Mouse (Mus musculus) liver, embryonic 16.5 days (tissue): ENCODE results near the gene Zmynd10. TPM values are rescaled to one million over a fixed set of nuclear protein-coding genes. Genes with fewer than 3 reads are reported as not detected.

ENCODE experiments used
- ATAC-seq: fragments of 200-750 bp; cut with Nextera tagmentation; 2 replicates; pipeline ENCODE4 v1.8.0; 2017; ENCODE audit warnings: low read depth, mild to moderate bottlenecking, moderate number of reproducible peaks, moderate library complexity
- H3K27ac ChIP-seq: fragments of 300-500 bp; sonication (generic); 2 replicates; pipeline ENCODE4 v1.5.1; 2014; ENCODE audit warnings: mild to moderate bottlenecking, low read length
- H3K27me3 ChIP-seq: fragments of 300-500 bp; sonication (generic); 2 replicates; pipeline ENCODE4 v1.6.1; 2014; ENCODE audit warnings: low read depth, low read length, mixed read lengths; ENCODE audit not compliant: control insufficient read depth, insufficient read depth
- H3K36me3 ChIP-seq: fragments of 300-500 bp; sonication (generic); 2 replicates; pipeline ENCODE4 v1.6.1; 2014; ENCODE audit warnings: mild to moderate bottlenecking; ENCODE audit not compliant: control insufficient read depth, insufficient read depth
- H3K4me1 ChIP-seq: fragments of 300-500 bp; sonication (generic); 2 replicates; pipeline ENCODE4 v1.6.1; 2014; ENCODE audit warnings: low read depth, low read length, mixed read lengths; ENCODE audit not compliant: control insufficient read depth
- H3K4me2 ChIP-seq: fragments of 300-500 bp; sonication (generic); 2 replicates; pipeline ENCODE4 v1.6.1; 2014; ENCODE audit warnings: low read depth, low read length, mixed read lengths
- H3K4me3 ChIP-seq: fragments of 300-500 bp; sonication (generic); 2 replicates; pipeline ENCODE4 v1.5.1; 2014; ENCODE audit warnings: low read depth, mild to moderate bottlenecking, low read length
- H3K9ac ChIP-seq: fragments of 300-500 bp; sonication (generic); 2 replicates; pipeline ENCODE4 v1.6.1; 2014; ENCODE audit warnings: low read depth, low read length
- H3K9me3 ChIP-seq: fragments of 300-500 bp; sonication (generic); replicated peaks from 2 replicates; pipeline ENCODE4 v1.6.1; 2016; ENCODE audit warnings: low read length; ENCODE audit not compliant: control insufficient read depth
- WGBS: fragments of 180-500 bp; shearing (Covaris S2); extraction: QIAGEN DNeasy Blood & Tissue Kit; methylation state at CpG from one replicate; pipeline ENCODE4 v1.1.7; 2014; ENCODE audit not compliant: insufficient replicate concordance; 5-methylcytosine and 5-hydroxymethylcytosine counted together
- polyA plus RNA-seq: library from polyadenylated mRNA; unstranded; fragments of >200 nt; fragmentation: Nextera tagmentation; extraction: Ambion mirVana; gene quantifications from 2 replicates; pipeline ENCODE4 v1.2.1, GENCODE M21; 2015

Gene Zmynd10
- polyA plus RNA-seq, 1 experiment from 2014 or later, result 2.4 TPM

DNA sequence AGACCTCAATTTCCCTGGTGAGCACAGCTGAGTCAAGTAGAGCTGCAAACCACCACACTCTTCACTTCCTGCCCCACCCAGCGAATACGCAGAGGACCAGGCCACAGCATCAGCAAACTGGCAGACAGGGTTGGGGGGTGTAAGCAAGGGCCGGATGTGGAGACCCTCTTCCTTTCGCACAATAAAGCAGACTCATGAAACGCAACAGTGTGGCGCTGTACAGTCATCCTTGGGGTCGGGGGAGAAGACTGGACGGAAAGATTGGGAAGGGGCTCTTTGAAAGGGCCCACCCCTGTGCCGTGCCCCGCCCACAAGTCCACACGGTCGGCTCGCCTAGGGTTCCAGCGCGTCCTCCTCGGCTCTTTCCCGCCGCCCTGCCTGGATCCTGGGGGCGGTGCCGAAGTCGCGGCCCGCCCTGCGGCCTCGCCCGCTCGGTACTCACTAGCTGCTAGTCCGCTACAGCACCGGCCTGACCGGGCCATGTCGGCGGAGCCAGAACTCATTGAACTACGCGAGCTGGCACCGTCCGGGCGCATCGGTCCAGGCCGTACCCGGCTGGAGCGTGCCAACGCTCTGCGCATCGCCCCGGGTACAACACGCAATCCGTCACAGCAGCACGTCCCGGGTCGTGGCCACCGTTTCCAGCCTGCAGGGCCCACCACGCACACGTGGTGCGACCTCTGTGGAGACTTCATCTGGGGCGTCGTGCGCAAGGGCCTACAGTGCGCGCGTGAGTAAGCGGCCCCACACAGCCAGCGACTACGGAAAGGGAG lies 4.2 kb downstream of the Zmynd10 start, which contains the start of gene Rassf1:
Rassf1 (plus strand) TSS at position 439 of the 773 bp plus-strand sequence.
- Histone ChIP-seq H3K36me3 (no peaks in the 10 kb centered on the region), H3K4me2 (peak within 1 kb of the TSS; percentile 83), H3K27ac (no peak within 1 kb of the TSS), H3K4me1 (peaks cover 50% of the 10 kb centered on the region), H3K27me3 (peaks cover 20% of the 10 kb centered on the region; the same call in 1 of the 2 replicates), H3K9me3 (no peaks in the 10 kb centered on the region), H3K9ac (peak within 1 kb of the TSS; percentile 53), H3K4me3 (peak within 1 kb of the TSS; percentile 60)
- ATAC-seq, result peak; percentile 36
- WGBS, result 2% methylated on average over 63 of the region's 63 CpGs

DNA sequence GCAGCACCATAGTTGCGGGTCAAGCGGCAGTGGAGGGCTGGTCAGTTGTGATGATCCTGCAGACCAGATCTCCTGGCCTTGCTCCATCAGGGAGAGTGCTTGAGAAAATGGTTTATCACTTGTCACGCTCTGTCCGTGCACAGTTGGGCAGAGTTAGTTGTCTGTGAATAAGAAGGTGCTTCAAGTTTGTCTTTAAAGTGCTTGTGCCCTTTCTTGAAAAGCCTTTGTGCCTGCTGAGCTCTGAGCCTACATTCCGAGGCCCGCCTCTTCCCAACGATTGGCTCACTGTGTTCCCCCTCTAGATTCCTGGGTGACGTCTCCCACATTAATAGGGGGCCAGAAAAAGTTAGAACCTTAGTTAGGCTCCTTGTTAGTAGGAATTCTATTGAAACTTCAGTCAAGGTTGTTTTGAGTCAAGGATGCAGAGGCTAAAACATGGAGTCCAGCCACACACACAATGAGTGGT lies 4.8 kb downstream of the Zmynd10 start:
- no peak overlapping the region for H3K27ac ChIP-seq
- H3K36me3 ChIP-seq, result no peaks in the 10 kb centered on the region
- WGBS, result 32% methylated on average over 8 of the region's 8 CpGs
- H3K27me3 ChIP-seq, result peaks cover 20% of the 10 kb centered on the region; the same call in 1 of the 2 replicates
- H3K9ac ChIP-seq, result peak overlapping the region; percentile 53
- H3K4me2 ChIP-seq, result peak overlapping the region; percentile 83
- no peaks in the 10 kb centered on the region for H3K9me3 ChIP-seq
- H3K4me1 ChIP-seq, result peaks cover 50% of the 10 kb centered on the region
- peak overlapping the region; percentile 60 for H3K4me3 ChIP-seq
- ATAC-seq, result no peak

DNA sequence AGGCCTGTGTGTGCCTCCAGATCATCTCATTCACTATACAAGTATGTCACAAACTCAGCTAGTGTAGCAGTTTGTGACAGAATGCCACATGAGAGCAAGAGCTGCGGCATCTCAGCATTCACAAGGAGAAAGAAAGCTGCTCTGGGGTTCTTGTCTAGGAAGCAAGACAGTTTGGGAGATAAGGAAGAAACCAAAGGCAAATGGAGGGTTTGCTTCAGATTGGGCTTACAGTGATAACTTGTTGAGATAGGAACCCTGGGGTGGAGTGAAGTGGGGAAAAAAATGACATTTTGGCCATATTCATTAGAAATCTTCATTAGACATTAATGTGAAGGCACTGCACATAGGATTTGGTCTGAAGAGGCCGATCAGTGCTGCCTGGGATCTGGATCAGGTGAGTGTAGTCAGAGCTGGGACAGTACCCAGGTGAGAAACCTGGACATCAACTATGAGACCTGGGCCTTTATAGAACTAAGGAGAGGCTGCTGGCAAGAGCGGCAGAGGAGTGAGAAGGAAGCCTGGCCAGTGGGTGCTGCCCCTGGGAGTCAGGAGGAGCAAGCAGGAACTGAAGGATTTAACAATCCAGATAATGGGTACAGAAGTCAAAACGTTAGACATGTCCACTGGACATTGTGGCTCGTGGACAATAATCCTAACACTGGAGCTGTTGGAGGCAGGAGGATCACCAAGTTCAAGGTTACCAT lies 5.7 kb downstream of the Zmynd10 start:
- no peak overlapping the region for H3K9ac ChIP-seq
- no peak overlapping the region for H3K27ac ChIP-seq
- H3K4me3 ChIP-seq, result no peak overlapping the region
- H3K4me2 ChIP-seq, result no peak overlapping the region
- H3K9me3 ChIP-seq, result no peaks in the 10 kb centered on the region
- ATAC-seq, result no peak
- H3K4me1 ChIP-seq, result peaks cover 46% of the 10 kb centered on the region
- 49% methylated on average over 5 of the region's 5 CpGs for WGBS
- peaks cover 20% of the 10 kb centered on the region; the same call in 1 of the 2 replicates for H3K27me3 ChIP-seq
- H3K36me3 ChIP-seq, result peaks cover 6% of the 10 kb centered on the region

DNA sequence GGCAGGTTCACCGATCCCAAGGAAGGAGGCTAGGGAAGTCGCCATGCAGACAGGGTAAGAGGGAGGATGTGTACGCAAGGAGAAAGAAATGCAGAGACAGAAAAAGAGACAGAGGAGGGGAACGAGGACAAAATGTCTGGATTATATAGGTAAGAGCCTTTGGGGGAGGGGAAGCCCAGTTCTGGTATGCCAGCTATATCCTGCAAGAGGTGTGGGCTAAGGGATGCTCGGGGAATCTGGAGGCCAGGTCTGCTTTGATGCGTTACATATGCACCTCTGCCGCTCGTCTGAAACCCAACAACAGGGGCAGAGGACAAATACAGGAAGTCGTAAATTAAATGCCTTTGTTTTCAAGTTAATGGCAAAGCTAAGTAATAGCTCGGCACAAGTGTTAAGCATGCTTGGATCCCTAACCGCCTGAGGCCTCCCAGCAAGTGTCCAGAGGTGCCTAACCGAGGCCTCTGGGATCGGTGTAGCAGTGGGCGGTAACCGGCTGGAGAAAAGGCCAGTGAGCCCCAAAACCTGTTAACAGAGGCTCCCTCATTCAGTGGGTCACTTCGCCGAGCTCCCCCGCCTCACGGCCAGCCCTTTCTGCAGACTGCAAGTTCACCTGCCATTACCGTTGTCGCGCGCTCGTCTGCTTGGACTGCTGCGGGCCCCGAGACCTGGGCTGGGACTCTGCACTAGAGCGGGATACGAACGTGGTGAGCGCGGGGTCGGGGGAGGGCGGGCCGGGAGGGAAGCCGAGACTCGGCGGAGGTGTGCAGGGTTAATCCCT lies 6.6 kb downstream of the Zmynd10 start:
- Histone ChIP-seq H3K4me2 (peak overlapping the region; percentile 93), H3K36me3 (peaks cover 13% of the 10 kb centered on the region), H3K9ac (peak overlapping the region; percentile 69), H3K4me1 (peaks cover 46% of the 10 kb centered on the region), H3K27ac (peak overlapping the region; percentile 37), H3K27me3 (peaks cover 20% of the 10 kb centered on the region; the same call in 1 of the 2 replicates), H3K4me3 (peak overlapping the region; percentile 80), H3K9me3 (no peaks in the 10 kb centered on the region)
- WGBS, result 4% methylated on average over 37 of the region's 37 CpGs
- ATAC-seq, result peak; percentile 19

DNA sequence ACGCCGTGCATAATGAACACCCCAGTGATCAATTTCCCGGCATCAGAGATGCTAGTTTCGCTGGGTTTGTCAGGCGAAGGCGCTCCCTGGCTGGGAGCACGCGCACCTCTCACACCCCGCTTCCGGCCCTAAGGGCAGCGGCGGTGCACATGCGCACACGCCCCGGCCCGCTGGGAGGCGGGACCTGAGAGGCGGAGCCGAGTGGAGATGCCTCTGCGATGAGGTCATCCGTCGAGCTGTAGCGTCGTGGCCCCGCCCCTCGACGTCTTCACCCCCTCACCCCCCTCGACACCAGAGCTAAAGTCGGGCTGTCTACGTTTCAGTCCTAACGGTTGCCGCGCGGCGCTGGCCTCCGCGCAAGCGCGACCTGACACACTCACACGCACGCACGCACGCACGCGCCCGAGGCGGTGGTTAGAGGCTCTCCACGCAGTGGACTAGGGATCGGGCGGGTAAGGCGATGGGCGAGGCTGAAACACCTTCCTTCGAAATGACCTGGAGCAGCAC lies 7.3 kb downstream of the Zmynd10 start:
- H3K4me3 ChIP-seq, result peak overlapping the region; percentile 80
- H3K27ac ChIP-seq, result peak overlapping the region; percentile 94
- peaks cover 19% of the 10 kb centered on the region for H3K36me3 ChIP-seq
- peaks cover 46% of the 10 kb centered on the region for H3K4me1 ChIP-seq
- H3K27me3 ChIP-seq, result peaks cover 18% of the 10 kb centered on the region; the same call in 1 of the 2 replicates
- peak overlapping the region; percentile 93 for H3K4me2 ChIP-seq
- peak; percentile 88 for ATAC-seq
- H3K9ac ChIP-seq, result peak overlapping the region; percentile 94
- WGBS, result under 1% methylated on average over 53 of the region's 53 CpGs
- H3K9me3 ChIP-seq, result no peaks in the 10 kb centered on the region

DNA sequence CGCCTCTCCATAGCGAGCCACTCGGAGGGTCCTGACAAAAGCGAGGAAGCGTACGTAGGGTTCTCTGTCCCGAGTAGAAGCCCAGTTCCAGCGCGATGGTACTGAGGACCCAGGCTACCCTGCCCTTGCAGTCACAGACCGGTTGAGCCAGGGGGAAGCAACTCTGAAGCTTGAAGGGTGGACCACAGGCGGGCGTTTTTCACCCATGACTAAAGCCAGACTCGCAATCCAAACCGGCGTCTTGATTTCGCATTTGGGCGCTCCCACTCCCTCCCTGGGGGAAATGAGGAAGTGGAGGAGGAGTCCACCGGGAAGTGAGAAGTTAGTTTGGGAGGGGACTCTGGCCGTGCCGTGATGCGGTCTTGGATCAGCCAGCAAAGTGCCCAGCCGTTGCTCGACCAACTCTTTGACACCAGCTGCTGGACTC lies 7.9 kb downstream of the Zmynd10 start:
- 0% methylated on average over 23 of the region's 23 CpGs for WGBS
- H3K4me3 ChIP-seq, result peak overlapping the region; percentile 80
- ATAC-seq, result peak; percentile 2
- peak overlapping the region; percentile 93 for H3K4me2 ChIP-seq
- peaks cover 46% of the 10 kb centered on the region for H3K4me1 ChIP-seq
- peaks cover 13% of the 10 kb centered on the region; the same call in 1 of the 2 replicates for H3K27me3 ChIP-seq
- no peaks in the 10 kb centered on the region for H3K9me3 ChIP-seq
- H3K9ac ChIP-seq, result peak overlapping the region; percentile 94
- peaks cover 26% of the 10 kb centered on the region for H3K36me3 ChIP-seq
- H3K27ac ChIP-seq, result peak overlapping the region; percentile 94

DNA sequence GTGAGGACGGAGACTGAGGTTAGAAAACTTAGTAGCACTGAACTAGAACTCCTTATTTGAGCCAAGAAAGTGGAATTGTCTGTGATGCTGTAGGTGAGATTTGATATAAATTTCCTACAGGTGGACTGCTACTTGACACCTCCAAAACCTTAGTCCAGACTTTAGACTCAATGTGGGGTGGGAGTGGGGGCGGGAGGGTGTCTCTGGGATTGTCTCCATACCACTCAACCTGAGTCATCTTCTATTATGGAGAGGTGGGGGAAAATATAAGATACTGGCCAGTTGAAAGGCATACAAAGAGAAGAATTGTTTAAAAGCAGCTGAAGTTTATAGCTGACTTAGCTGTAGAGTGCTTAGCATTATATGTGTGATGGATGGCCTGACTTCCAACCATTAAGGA lies 8.6 kb downstream of the Zmynd10 start:
- H3K36me3 ChIP-seq, result peaks cover 30% of the 10 kb centered on the region
- H3K4me1 ChIP-seq, result peaks cover 46% of the 10 kb centered on the region
- peak overlapping the region; percentile 80 for H3K4me3 ChIP-seq
- peak overlapping the region; percentile 93 for H3K4me2 ChIP-seq
- peak overlapping the region; percentile 94 for H3K27ac ChIP-seq
- 19% methylated on average over 2 of the region's 2 CpGs for WGBS
- ATAC-seq, result no peak
- H3K27me3 ChIP-seq, result peaks cover 9% of the 10 kb centered on the region; the same call in 1 of the 2 replicates
- H3K9me3 ChIP-seq, result no peaks in the 10 kb centered on the region
- peak overlapping the region; percentile 94 for H3K9ac ChIP-seq

DNA sequence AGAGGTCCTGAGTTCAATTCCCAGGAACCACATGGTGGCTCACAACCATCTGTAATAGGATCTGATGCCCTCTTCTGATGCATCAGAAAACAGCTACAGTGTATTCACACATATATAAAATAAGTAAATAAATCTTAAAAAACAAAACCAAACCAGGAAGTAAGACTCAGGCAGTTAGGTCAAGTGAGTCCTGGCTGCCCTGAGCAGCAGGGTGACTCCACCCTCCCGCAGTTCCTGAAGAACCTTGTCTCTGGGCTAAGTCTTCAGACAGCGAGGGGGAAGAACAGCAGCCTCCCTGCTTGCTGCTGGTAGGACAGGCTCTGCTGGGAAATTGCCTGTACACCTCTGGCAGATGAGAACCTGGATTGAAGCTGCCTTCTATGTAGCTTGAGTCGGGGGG lies 9.2 kb downstream of the Zmynd10 start:
- peak overlapping the region; percentile 93 for H3K4me2 ChIP-seq
- H3K36me3 ChIP-seq, result peaks cover 35% of the 10 kb centered on the region
- WGBS, result 38% methylated on average over 3 of the region's 3 CpGs
- H3K9ac ChIP-seq, result peak overlapping the region; percentile 94; the same call in 1 of the 2 replicates
- H3K4me3 ChIP-seq, result peak overlapping the region; percentile 80
- H3K27ac ChIP-seq, result peak overlapping the region; percentile 13
- H3K4me1 ChIP-seq, result peaks cover 40% of the 10 kb centered on the region
- no peak for ATAC-seq
- no peaks in the 10 kb centered on the region for H3K9me3 ChIP-seq
- H3K27me3 ChIP-seq, result peaks cover 9% of the 10 kb centered on the region; the same call in 1 of the 2 replicates
